Mouse (Mus musculus) heart, embryonic 11.5 days (tissue): Measurements from ENCODE around the gene Gm27027. TPM values are rescaled to one million over a fixed set of nuclear protein-coding genes. Genes with fewer than 3 reads are reported as not detected.
A peak's percentile ranks its signal among the peaks of the same experiment; 100 is the strongest.

Experiments
- ATAC-seq: fragments of 200-750 bp; cut with Nextera tagmentation; replicated peaks from 2 replicates; pipeline ENCODE4 v1.8.0; 2017; ENCODE audit warnings: moderate library complexity; ENCODE audit not compliant: insufficient number of reproducible peaks, low FRiP score, low TSS enrichment
- H3K27ac ChIP-seq: fragments of 300-500 bp; sonication (generic); 2 replicates; pipeline ENCODE4 v1.5.1; 2014; ENCODE audit warnings: mild to moderate bottlenecking, low read depth, low read length
- H3K27me3 ChIP-seq: fragments of 300-500 bp; sonication (generic); 2 replicates; pipeline ENCODE4 v1.6.1; 2014; ENCODE audit warnings: mild to moderate bottlenecking, low read length, mixed read lengths; ENCODE audit not compliant: control insufficient read depth, insufficient read depth
- H3K36me3 ChIP-seq: fragments of 300-500 bp; sonication (generic); 2 replicates; pipeline ENCODE4 v1.6.1; 2014; ENCODE audit warnings: mild to moderate bottlenecking, low read length, moderate library complexity, mixed read lengths; ENCODE audit not compliant: control insufficient read depth, insufficient read depth
- H3K4me1 ChIP-seq: fragments of 300-500 bp; sonication (generic); 2 replicates; pipeline ENCODE4 v1.6.1; 2014; ENCODE audit warnings: low read length; ENCODE audit not compliant: control insufficient read depth, insufficient read depth
- H3K4me2 ChIP-seq: fragments of 300-500 bp; sonication (generic); 2 replicates; pipeline ENCODE4 v1.6.1; 2014; ENCODE audit warnings: mild to moderate bottlenecking, moderate library complexity
- H3K4me3 ChIP-seq: fragments of 300-500 bp; sonication (generic); 2 replicates; pipeline ENCODE4 v1.5.1; 2014; ENCODE audit warnings: low read depth, low read length
- H3K9ac ChIP-seq: fragments of 300-500 bp; sonication (generic); 2 replicates; pipeline ENCODE4 v1.6.1; 2014; ENCODE audit warnings: mild to moderate bottlenecking, low read depth, low read length, moderate library complexity
- H3K9me3 ChIP-seq: fragments of 300-500 bp; sonication (generic); replicated peaks from 2 replicates; pipeline ENCODE4 v1.6.1; 2016; ENCODE audit warnings: low read length; ENCODE audit not compliant: control insufficient read depth
- WGBS: fragments of 180-500 bp; shearing (Covaris S2); extraction: QIAGEN DNeasy Blood & Tissue Kit; methylation state at CpG from one replicate; pipeline ENCODE4 v1.1.7; 2014; ENCODE audit not compliant: insufficient replicate concordance; 5-methylcytosine and 5-hydroxymethylcytosine counted together
- polyA plus RNA-seq: library from polyadenylated mRNA; unstranded; fragments of >200 nt; fragmentation: Nextera tagmentation; extraction: Ambion mirVana; gene quantifications from 2 replicates; pipeline ENCODE4 v1.2.1, GENCODE M21; 2014

Gm27027 gene
- polyA plus RNA-seq, 1 experiment from 2014 or later = not detected

DNA sequence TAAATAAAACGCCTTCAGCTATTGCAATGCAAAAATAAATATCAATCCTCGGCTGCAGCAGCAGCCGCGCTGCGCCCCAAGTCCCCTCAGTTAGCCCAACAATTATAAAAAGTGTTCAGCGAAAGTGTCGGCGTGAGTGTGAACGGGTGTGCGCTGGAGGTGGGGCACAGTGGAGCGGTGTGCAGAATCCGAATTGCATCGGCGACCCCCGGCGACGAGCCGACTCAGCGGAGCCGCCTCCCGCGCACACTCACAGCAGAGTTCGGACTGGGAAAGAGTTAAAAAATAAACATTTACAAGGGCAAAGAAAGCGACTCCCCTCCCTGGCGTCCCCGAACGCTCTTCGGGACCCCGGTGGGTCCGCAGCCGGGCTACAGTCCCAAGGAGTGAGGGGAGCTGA lies 40.3 kb downstream of the Gm27027 start:
- Histone ChIP-seq H3K4me2 (peak overlapping the region; percentile 99), H3K9ac (peak overlapping the region; percentile 70), H3K4me3 (peak overlapping the region; percentile 59), H3K27me3 (peaks cover 38% of the 10 kb centered on the region), H3K9me3 (no peaks in the 10 kb centered on the region), H3K27ac (no peak overlapping the region), H3K4me1 (peaks cover 15% of the 10 kb centered on the region), H3K36me3 (no peaks in the 10 kb centered on the region)
- no peak for ATAC-seq
- WGBS = under 1% methylated on average over 31 of the region's 31 CpGs

DNA sequence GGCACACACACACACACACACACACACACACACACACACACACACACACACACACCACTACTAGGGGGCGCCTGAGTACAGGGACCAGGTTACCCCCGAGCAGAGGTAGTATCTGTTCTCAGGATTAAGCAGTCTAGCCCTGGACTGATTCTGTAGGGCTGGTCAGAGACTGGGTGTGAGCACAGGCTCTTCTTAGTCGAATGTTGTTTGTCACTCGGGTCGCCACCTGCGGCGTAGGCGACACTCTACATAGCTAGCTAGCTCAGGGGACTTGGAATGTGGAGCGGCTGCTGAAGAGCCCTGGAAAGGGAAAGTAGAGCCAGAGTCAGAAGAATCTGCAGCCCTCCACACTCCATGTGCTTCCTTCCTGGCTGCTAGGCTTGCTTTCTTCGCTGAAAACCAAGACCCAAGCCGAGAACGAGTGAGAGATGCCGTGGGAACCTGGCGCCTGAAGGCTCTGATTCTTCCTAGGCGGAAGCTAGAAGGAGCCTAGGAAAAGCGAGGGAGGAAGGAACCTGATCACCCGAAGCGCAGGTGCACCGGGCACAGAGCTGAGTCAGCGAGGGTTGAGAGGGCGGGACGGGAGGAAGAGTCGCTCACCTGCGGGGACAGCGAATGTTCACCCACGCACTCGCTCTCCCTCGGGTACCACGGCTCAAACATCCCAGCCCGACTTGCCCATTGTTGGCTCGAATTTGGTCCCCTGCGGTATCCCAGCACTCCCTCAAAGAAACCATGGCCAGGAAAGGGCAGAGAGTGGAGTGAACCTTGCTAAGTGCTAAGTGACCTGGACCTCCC lies 41.2 kb downstream of the Gm27027 start:
- H3K27ac ChIP-seq = no peak overlapping the region
- WGBS = 2% methylated on average over 32 of the region's 32 CpGs
- H3K4me1 ChIP-seq = peaks cover 15% of the 10 kb centered on the region
- H3K4me2 ChIP-seq = peak overlapping the region; percentile 99
- no peaks in the 10 kb centered on the region for H3K9me3 ChIP-seq
- peaks cover 38% of the 10 kb centered on the region for H3K27me3 ChIP-seq
- H3K4me3 ChIP-seq = peak overlapping the region; percentile 59
- peak overlapping the region; percentile 46; the same call in 1 of the 2 replicates for H3K9ac ChIP-seq
- no peak for ATAC-seq
- no peaks in the 10 kb centered on the region for H3K36me3 ChIP-seq

DNA sequence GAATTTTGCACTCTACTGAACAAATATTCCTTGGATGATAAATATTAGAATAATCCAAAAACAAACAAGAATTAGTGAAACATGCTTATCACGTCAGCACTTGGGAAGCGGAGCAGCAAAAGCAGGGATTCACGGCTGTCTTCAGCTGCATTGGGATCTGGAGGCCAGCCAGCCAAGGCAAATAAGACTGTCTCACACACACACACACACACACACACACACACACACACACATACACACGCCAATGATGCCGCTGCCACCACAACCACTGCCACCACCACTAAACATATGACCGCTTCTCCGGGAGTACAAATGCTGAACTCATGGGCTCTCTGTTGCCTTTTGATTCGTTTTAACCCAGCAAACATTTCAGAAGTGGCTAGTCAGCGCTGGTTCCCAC lies 42.4 kb downstream of the Gm27027 start:
- Histone ChIP-seq H3K27ac (no peak overlapping the region), H3K9me3 (0 out of 2 replicates have a peak, but pooled peaks cover 3% of the 10 kb centered on the region), H3K4me3 (no peak overlapping the region), H3K4me2 (no peak overlapping the region), H3K4me1 (peaks cover 15% of the 10 kb centered on the region), H3K36me3 (no peaks in the 10 kb centered on the region), H3K9ac (no peak overlapping the region), H3K27me3 (peaks cover 38% of the 10 kb centered on the region)
- no peak for ATAC-seq
- WGBS = 78% methylated on average over 9 of the region's 9 CpGs

DNA sequence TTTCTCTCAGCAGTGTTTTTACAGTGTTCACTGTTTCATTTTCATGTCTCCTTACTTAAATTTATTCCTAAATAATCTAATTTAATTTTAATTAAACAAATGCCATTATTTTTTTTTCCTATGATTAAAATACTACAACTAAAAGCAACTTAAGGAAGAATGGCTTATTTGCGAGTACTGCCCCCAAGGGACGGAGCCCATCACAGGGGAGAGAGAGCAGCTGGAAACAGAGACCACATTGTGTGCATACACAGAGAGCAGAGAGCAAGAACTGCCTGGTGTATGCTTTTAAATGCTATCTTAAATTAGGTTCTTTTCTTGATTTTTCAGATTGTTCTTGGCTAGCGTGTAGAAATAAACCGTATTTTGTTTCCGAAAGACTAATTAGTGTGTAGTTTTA lies 49.2 kb downstream of the Gm27027 start:
- Histone ChIP-seq H3K27me3 (peaks cover 6% of the 10 kb centered on the region), H3K27ac (no peak overlapping the region), H3K4me1 (peaks cover 2% of the 10 kb centered on the region; the same call in 1 of the 2 replicates), H3K36me3 (no peaks in the 10 kb centered on the region), H3K4me3 (no peak overlapping the region), H3K4me2 (no peak overlapping the region), H3K9me3 (peaks cover 10% of the 10 kb centered on the region), H3K9ac (no peak overlapping the region)
- ATAC-seq = no peak
- 53% methylated on average over 5 of the region's 5 CpGs for WGBS

DNA sequence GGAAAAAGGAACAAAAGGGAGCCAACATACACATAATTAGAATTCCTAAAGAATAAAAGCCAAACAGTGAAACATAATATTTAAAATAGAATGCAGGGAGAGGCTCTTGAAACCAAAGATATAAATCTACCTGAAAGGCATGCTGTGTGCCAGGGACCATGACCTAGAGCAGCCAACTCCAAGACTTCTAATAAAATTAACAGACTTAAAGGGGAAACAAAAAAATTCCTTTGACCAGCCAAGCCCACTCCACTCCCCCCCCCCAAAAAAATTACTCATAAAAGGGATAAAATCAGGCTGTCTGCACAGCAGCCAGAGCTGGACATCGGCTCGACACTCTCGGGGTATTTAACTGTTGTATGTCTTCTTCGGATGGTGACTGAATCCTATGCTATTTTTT lies 51.3 kb downstream of the Gm27027 start:
- peaks cover 10% of the 10 kb centered on the region for H3K9me3 ChIP-seq
- no peak for ATAC-seq
- no peak overlapping the region for H3K4me3 ChIP-seq
- peaks cover 6% of the 10 kb centered on the region for H3K27me3 ChIP-seq
- H3K27ac ChIP-seq = no peak overlapping the region
- no peak overlapping the region for H3K4me2 ChIP-seq
- H3K4me1 ChIP-seq = peaks cover 12% of the 10 kb centered on the region; the same call in 1 of the 2 replicates
- no peaks in the 10 kb centered on the region for H3K36me3 ChIP-seq
- H3K9ac ChIP-seq = no peak overlapping the region
- WGBS = 95% methylated on average over 4 of the region's 4 CpGs

DNA sequence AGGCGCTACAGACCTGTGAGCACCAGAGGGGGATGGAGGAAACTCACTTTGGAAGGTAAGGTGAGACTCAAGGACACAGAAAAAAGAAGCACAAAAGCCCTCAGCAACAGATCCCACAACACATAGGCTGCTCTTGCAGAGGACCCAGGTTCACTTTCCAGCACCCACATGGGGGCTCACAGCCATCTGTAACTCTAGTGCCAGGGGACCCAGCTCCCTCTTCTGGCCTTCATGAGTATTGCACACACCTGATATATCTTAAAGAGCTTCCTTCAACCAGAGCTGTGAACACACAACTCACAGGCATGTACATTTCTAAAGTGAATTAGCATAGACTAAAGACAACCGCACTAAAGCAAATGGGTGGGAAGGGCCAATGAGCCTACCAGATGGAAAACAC lies 52.1 kb downstream of the Gm27027 start:
- H3K36me3 ChIP-seq = no peaks in the 10 kb centered on the region
- H3K27ac ChIP-seq = no peak overlapping the region
- no peak overlapping the region for H3K9ac ChIP-seq
- H3K4me1 ChIP-seq = peaks cover 12% of the 10 kb centered on the region; the same call in 1 of the 2 replicates
- H3K9me3 ChIP-seq = peaks cover 9% of the 10 kb centered on the region
- 84% methylated on average over 2 of the region's 2 CpGs for WGBS
- H3K4me2 ChIP-seq = no peak overlapping the region
- H3K4me3 ChIP-seq = no peak overlapping the region
- ATAC-seq = no peak
- peaks cover 6% of the 10 kb centered on the region for H3K27me3 ChIP-seq

DNA sequence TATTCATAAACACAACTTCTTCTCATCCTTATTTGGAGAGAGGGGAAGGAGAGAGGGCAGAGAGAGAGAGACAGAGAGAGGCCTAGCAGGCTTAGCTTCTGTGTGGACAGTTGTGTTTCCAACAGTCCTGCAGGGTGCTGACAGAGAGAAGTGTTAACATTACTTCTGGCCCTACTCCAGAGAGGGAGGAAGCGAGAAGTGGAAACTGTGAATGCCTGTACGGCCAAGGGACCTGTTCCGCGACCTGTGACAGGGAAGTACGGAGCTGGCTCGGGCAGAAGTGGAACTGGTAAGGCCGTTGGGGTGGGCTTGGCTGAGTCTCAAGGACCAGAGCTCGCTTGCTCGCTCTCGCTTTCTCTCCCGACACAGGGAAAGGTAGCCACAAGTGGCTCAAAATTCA lies 54.5 kb downstream of the Gm27027 start:
- Histone ChIP-seq H3K4me2 (peak overlapping the region; percentile 35), H3K4me3 (no peak overlapping the region), H3K4me1 (peaks cover 18% of the 10 kb centered on the region), H3K27me3 (peaks cover 9% of the 10 kb centered on the region), H3K9me3 (peaks cover 8% of the 10 kb centered on the region), H3K27ac (no peak overlapping the region), H3K9ac (no peak overlapping the region), H3K36me3 (no peaks in the 10 kb centered on the region)
- ATAC-seq = peak; percentile 53
- WGBS = 39% methylated on average over 11 of the region's 11 CpGs

DNA sequence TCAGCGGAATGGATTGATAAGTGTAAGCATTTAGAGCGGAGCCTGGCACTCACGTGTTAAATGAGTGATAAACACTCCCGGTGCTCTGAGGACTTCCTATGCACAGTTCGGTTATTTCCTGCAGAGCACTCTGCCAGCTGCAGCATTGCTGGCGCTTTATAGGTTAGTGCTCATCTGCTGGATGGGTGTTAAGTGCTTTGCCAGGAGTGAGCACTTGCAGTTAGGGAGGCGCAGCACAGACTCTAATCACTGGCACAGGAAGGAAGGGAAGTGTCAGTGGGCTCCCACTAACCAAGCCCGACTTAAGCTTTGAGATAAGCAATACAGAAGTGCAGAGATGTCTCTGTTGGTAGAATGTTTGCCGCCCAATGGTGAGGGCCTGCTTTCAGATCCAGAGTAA lies 57.6 kb downstream of the Gm27027 start:
- Histone ChIP-seq H3K9me3 (peaks cover 6% of the 10 kb centered on the region), H3K27ac (no peak overlapping the region), H3K4me2 (no peak overlapping the region), H3K9ac (no peak overlapping the region), H3K27me3 (peaks cover 15% of the 10 kb centered on the region), H3K4me1 (peaks cover 18% of the 10 kb centered on the region), H3K4me3 (no peak overlapping the region), H3K36me3 (no peaks in the 10 kb centered on the region)
- WGBS = 36% methylated on average over 9 of the region's 9 CpGs
- no peak for ATAC-seq

DNA sequence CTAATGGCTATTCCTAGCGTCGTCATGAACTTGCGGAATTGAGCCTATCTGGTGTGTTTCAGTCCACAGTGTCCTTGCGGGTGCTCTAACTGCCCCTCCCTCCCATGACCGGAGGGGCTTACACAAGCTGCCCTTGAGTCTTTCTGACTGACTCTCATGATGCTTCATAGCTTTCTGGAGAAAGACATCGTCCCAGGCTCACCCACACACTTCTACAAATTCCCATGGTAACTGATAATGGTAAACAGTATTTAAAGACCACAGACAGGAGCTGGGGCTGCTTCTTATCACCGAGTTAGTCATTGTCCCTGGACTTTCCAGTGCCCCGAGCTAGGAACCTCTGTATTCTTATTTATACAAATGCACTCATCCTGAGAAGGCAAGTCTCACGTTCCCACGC lies 67.3 kb downstream of the Gm27027 start:
- Histone ChIP-seq H3K9ac (no peak overlapping the region), H3K4me2 (no peak overlapping the region), H3K36me3 (no peaks in the 10 kb centered on the region), H3K27me3 (peaks cover under 1% of the 10 kb centered on the region; the same call in 1 of the 2 replicates), H3K9me3 (no peaks in the 10 kb centered on the region), H3K4me3 (no peak overlapping the region), H3K27ac (no peak overlapping the region), H3K4me1 (no peaks in the 10 kb centered on the region)
- WGBS = 61% methylated on average over 10 of the region's 10 CpGs
- ATAC-seq = no peak
